Mouse (Mus musculus) liver, adult 10 weeks (tissue): ENCODE data around the gene Cox6a2. TPM values are rescaled to one million over a fixed set of nuclear protein-coding genes. Genes with fewer than 3 reads are reported as not detected.

ENCODE experiments used
- polyA plus RNA-seq: library from polyadenylated mRNA; stranded (reverse); fragments of 350-450 nt; fragmentation: Illumina TruSeq; extraction: RNeasy Lipid Tissue Mini Kit (QIAGEN cat#74804); gene quantifications from one replicate; pipeline ENCODE4 v1.2.3, GENCODE M21; 2014; ENCODE audit warnings: low read depth, low replicate concordance

Cox6a2 gene
- not detected for polyA plus RNA-seq

DNA sequence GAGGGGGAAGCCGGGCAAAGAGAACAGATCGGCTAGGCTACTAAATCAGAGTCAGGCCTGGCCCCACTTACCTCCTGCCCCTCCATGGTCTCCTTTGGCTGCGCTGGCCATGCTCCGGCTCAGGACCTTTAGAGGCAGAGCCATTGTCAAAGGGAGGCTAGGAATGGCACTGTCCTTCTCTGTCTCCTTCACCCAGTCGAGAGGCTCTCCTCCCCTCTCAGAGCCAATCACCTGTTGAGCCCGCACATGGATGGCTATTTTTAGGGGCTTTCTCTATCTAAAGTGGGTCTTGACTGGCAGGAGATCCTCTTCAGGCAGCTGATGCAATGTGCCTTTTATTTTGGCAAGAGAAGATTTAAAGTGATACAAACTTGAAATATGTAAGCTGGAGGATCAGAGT lies at the start of gene Cox6a2:
Gene Cox6a2, minus strand, starts transcription at position 236 of the 400 bp plus-strand sequence.

DNA sequence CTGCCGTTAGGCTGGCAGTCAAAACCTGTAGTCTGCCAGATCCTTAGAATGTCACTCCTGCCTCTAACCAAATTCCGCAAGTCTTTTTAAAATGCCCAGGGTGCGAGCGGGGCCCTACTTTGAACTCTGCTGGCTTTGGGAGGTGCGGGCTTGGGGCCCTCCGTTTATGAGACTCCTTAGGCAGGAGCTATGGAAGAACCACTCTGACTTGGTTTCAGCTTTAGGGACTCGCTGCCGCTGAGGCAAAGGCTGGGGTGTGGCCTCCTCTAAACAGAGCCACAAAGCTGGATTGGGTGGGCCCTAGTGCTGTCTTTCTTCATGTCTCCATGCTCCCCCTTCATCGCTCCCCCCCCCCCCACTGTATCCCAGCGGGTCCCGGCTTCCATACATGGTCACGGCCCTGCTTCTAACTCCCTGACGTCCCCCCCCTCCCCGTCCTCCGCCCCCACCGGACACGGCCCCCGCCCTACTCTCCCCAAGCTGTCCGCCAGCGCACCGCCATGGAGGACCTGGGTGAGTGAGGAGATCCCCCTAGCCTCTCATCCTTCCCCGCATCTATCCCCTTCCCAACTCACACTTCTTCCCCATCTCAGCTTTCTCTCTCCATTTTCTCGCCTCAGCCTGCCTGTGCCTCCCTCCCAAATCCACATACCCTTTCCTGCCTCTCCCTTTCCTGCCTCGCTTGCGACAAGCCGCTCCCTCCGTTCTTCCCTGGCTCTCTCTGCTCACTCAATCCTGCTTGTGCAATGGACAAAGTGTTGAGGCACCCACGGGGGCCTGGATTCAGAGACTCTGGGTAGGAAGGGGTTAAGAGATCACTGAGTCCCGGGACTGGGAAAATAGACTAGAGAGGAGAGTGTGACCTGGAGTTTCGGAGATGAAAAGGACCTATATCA lies 40.6 kb upstream of the Cox6a2 start, which contains the start of gene Tgfb1i1:
Gene Tgfb1i1, plus strand, starts transcription at position 317 of the 896 bp plus-strand sequence.

GRCm38 (mm10) chr7:128237927-128238778 lies 32.0 kb upstream of the Cox6a2 start, which contains the start of gene 9130023H24Rik:
9130023H24Rik (minus strand) TSS chr7:128238031.

GRCm38 (mm10) chr7:128236856-128237592 lies 30.8 kb upstream of the Cox6a2 start, which contains the start of gene Armc5:
Armc5 (plus strand) TSS chr7:128237342.

Other genes starting within 250 kb of the Cox6a2 start
- 200 TPM for gene Fus, start 238.9 kb downstream of the Cox6a2 start, polyA plus RNA-seq
- 0.61 TPM for gene Pycard, start 212.5 kb downstream of the Cox6a2 start, polyA plus RNA-seq
- gene Trim72, start 202.4 kb downstream of the Cox6a2 start, polyA plus RNA-seq = not detected
- 0.42 TPM for gene Itgam, start 143.7 kb downstream of the Cox6a2 start, polyA plus RNA-seq
- gene Gm49368, start 143.7 kb downstream of the Cox6a2 start, polyA plus RNA-seq = not detected
- gene Itgax, start 76.8 kb downstream of the Cox6a2 start, polyA plus RNA-seq = 0.29 TPM
- gene Itgad, start 52.0 kb downstream of the Cox6a2 start, polyA plus RNA-seq = not detected
- 0.13 TPM for gene Armc5, start 31.0 kb upstream of the Cox6a2 start, polyA plus RNA-seq
- 2.1 TPM for gene 9130023H24Rik, start 31.6 kb upstream of the Cox6a2 start, polyA plus RNA-seq
- 0.40 TPM for gene Tgfb1i1, start 40.4 kb upstream of the Cox6a2 start, polyA plus RNA-seq
- gene Slc5a2, start 59.3 kb upstream of the Cox6a2 start, polyA plus RNA-seq = not detected
- 3.4 TPM for gene BC017158, start 91.8 kb upstream of the Cox6a2 start, polyA plus RNA-seq
- 3.2 TPM for gene Rgs10, start 212.4 kb upstream of the Cox6a2 start, polyA plus RNA-seq